ENCODE assay signal across 8 mouse cellular contexts in the genomic region with DNA sequence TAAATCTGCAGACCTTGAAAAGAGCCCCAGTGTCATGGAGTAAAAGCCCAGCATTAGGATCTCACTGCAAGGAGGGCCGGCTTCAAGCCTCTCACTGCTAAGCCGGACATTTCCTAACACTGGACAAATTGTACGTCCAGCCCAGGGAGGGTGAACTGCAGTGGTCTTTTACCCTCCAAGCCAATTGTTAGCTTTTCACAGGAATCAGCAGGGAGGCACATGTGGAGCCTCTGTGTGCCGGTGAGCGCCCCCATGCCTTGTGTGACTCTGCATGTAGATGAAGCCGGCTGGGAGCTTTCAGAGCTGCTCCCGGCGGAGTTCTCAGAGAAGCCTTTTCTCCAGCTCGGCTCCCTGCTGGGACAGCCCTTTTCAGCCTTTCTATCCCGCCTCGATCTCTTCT.
A peak's percentile ranks its signal among the peaks of the same experiment; 100 is the strongest.
DNase-seq lines count a peak whose midpoint lies in the region; ATAC-seq lines count a peak whose summit lies in the region.

No protein-coding gene starts in this region.

- peak overlapping the region; percentile 28; the same call in 1 of the 2 replicates for H3K9ac ChIP-seq in forebrain, embryonic 15.5 days (replicated peaks)
- H3K9ac ChIP-seq in limb, embryonic 15.5 days = no peak overlapping the region

- WGBS in forebrain, embryonic 15.5 days = under 1% methylated on average over 11 of the region's 11 CpGs
- 14% methylated on average over 11 of the region's 11 CpGs for WGBS in limb, embryonic 15.5 days

- peak overlapping the region; percentile 22 for H3K4me2 ChIP-seq in forebrain, embryonic 15.5 days (replicated peaks)
- no peak overlapping the region for H3K4me2 ChIP-seq in limb, embryonic 15.5 days

- peak; percentile 82 for ATAC-seq in forebrain, embryonic 15.5 days (replicated peaks)
- no peak for ATAC-seq in limb, embryonic 15.5 days (ENCODE audit: insufficient number of reproducible peaks, low FRiP score, low TSS enrichment, low read depth)
- ATAC-seq in megakaryocyte, adult 5-6 weeks (ENCODE audit: poor library complexity, severe bottlenecking) = no peak

- H3K4me1 ChIP-seq in forebrain, embryonic 15.5 days = peaks cover 23% of the 10 kb centered on the region
- peaks cover 10% of the 10 kb centered on the region for H3K4me1 ChIP-seq in limb, embryonic 15.5 days

- no peak overlapping the region for H3K4me3 ChIP-seq in forebrain, embryonic 15.5 days
- no peak overlapping the region for H3K4me3 ChIP-seq in limb, embryonic 15.5 days

- no peaks in the 10 kb centered on the region for H3K9me3 ChIP-seq in forebrain, embryonic 15.5 days
- no peaks in the 10 kb centered on the region for H3K9me3 ChIP-seq in limb, embryonic 15.5 days

- no peaks in the 10 kb centered on the region for H3K27me3 ChIP-seq in forebrain, embryonic 15.5 days
- no peaks in the 10 kb centered on the region for H3K27me3 ChIP-seq in limb, embryonic 15.5 days

- H3K27ac ChIP-seq in forebrain, embryonic 15.5 days (replicated peaks) = peak overlapping the region; percentile 79
- 0 out of 2 replicates have a peak overlapping the region, but pooled peaks have one; percentile 4 for H3K27ac ChIP-seq in limb, embryonic 15.5 days

- no peaks in the 10 kb centered on the region for H3K36me3 ChIP-seq in forebrain, embryonic 15.5 days
- 0 out of 2 replicates have a peak, but pooled peaks cover 6% of the 10 kb centered on the region for H3K36me3 ChIP-seq in limb, embryonic 15.5 days

- peak; percentile 31 for DNase-seq in cerebellum, adult 9-11 months
- DNase-seq in cerebellum, adult 8-10 months = no peak
- peak; percentile 61 for DNase-seq in WW6 (ENCODE audit: low read depth, low spot score)
- DNase-seq in urinary bladder, adult 18-20 months (ENCODE audit: low spot score in 2 of 2) = no peak
- DNase-seq in heart, adult 9 months (ENCODE audit: low spot score in 2 of 2) = no peak

Comparison
In these comparisons a context has a peak if more than half of its experiments do, and no peak if none do; other contexts are left out.
1. DNase-seq: peak in cerebellum, adult 9-11 months (single experiment) and WW6 (single experiment); none in cerebellum, adult 8-10 months (single experiment), urinary bladder, adult 18-20 months (0 of 2) and heart, adult 9 months (0 of 2).